Mouse (Mus musculus): ENCODE data around the gene Trmt112.
A peak's percentile ranks its signal among the peaks of the same experiment; 100 is the strongest.

Gene Trmt112

GRCm38 (mm10) chr19:6951381-6951968 is 42.0 kb downstream of the Trmt112 start:
- peak; percentile 97 for DNase-seq

GRCm38 (mm10) chr19:6951994-6952711 is 42.7 kb downstream of the Trmt112 start:
- peak; percentile 80 for DNase-seq

DNA sequence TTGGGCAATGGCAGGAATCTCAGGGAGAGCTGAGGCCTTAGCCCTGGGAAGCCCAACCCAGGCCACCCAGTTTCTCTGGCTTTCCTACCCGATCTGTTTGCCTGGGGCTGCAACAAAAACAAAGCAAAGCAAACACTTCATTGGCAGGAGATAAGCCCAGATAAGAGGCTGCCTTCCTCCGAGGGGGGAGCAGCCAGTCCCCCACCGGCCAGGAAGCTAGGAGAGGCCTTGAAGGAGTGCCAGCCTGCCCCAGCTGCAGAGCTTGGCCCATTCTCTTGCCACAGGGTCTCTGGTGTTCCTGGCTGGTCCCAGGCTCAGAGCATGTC is 43.2 kb downstream of the Trmt112 start:
- DNase-seq: no peak

GRCm38 (mm10) chr19:6954046-6954445 is 44.5 kb downstream of the Trmt112 start:
- peak; percentile 42 for DNase-seq

- no peak for DNase-seq
Observed at GRCm38 (mm10) chr19:6955424-6955823, 45.9 kb downstream of the Trmt112 start.

- DNase-seq: no peak
Observed at GRCm38 (mm10) chr19:6956461-6956860, 47.0 kb downstream of the Trmt112 start.
